Mouse (Mus musculus): Measurements from ENCODE around the gene Mtif3. TPM values are rescaled to one million over a fixed set of nuclear protein-coding genes. Genes with fewer than 3 reads are reported as not detected.
A peak's percentile ranks its signal among the peaks of the same experiment; 100 is the strongest.

Gene Mtif3
- total and polyA plus RNA-seq, 2 experiments from 2014 or later = 11.7 to 21.1 TPM

DNA sequence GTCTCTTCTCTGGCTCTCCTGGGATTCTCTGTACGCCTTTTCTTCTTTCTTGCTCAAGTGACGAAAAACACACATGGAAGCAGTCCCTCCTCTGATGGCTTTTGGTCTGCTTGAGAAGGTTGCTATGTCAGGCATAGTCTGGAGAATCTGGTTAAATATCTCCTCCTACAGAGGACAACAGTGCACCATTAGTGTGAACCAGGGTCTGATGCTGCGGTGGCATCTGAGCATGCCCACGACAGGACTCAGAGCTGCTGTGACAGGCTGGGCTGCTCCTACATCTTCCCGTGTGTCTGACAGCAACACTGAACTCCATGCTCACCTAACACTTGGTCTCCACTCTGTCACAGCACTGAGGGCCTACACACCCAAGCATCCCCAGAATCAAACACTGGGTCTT is 7.9 kb downstream of the Mtif3 start:
- Histone ChIP-seq H3K4me2 (ENCODE audit: low read depth, low read length) (no peak overlapping the region), H3K27me3 (ENCODE audit: insufficient read depth, low read length) (no peaks in the 10 kb centered on the region), H3K36me3 (ENCODE audit: insufficient read depth, low read length) (peaks cover 59% of the 10 kb centered on the region), H3K9ac (replicated peaks; ENCODE audit: low read length) (no peak overlapping the region), H3K4me1 (ENCODE audit: insufficient read depth, low read length) (no peaks in the 10 kb centered on the region), H3K4me3 (ENCODE audit: low read length) (no peak overlapping the region), H3K9me3 (ENCODE audit: low read length) (no peaks in the 10 kb centered on the region), H3K27ac (no peak overlapping the region)
- no peak for TF ChIP-seq CTCF (IDR thresholded peaks at IDR 0.05; ENCODE audit: low read depth)
- ATAC-seq (no peak), DNase-seq (ENCODE audit: low spot score) (no peak)
- WGBS = 90% methylated on average over 5 of the region's 5 CpGs

DNA sequence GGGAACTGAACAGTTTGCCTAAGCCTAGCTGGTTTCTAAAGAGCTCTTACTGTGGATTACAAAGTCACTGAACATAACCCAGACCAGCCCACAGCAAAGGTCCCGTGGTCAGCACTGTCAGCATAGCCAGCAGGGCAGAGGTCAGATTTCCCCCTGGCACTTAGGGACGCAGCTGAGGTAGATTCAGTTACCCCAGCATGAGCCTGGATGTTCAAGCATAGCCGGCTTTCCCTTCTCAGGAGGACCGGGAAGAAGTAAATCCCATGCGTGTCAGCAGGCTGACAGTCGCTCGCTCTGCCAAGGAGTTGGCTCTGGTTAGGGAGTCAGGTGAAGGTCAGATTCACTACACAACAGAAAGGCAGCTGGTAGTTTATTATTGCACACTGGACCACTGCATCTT is 9.0 kb downstream of the Mtif3 start:
- peaks cover 59% of the 10 kb centered on the region for H3K36me3 ChIP-seq (ENCODE audit: insufficient read depth, low read length)
- 86% methylated on average over 7 of the region's 7 CpGs for WGBS
- H3K9me3 ChIP-seq (ENCODE audit: low read length) = no peaks in the 10 kb centered on the region

DNA sequence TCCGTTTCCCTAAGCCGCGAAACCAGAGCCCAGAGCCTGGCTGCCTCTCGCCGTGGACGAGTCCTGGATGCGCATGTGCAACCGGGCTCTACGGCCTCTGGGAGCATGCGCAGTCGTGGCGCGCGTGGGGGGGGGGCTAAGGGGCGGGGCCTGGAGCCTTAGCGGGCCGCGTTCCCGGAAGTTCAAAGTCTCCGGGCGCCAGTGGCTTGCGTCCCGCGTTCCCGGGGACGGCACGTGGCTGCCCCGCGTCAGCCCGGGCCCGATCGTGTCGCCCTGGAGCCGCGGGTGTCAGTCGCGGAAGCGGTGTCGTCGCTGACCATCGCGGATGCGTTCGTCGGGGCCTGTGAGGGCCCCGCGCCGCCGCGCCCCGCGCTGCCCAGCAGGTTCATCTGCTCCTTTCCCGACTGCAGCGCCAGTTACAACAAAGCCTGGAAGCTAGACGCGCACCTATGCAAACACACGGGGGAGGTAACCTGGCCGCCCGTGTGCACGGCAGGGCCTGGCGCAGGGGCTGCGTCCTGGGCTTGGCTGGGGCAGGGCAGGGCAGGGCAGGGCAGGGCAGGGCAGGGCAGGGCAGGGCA is 15.0 kb downstream of the Mtif3 start, which contains the start of gene Gtf3a:
Gtf3a (plus strand) TSS at position 150 of the 581 bp plus-strand sequence.
- H3K36me3 ChIP-seq (ENCODE audit: insufficient read depth, low read length) = peaks cover 21% of the 10 kb centered on the region; the same call in 1 of the 2 replicates
- H3K4me3 ChIP-seq (ENCODE audit: low read length) = peak within 1 kb of the TSS; percentile 77
- H3K27ac ChIP-seq = peak within 1 kb of the TSS; percentile 74
- H3K4me1 ChIP-seq (ENCODE audit: insufficient read depth, low read length) = peaks cover 5% of the 10 kb centered on the region; the same call in 1 of the 2 replicates
- H3K27me3 ChIP-seq (ENCODE audit: insufficient read depth, low read length) = no peaks in the 10 kb centered on the region
- H3K4me2 ChIP-seq (ENCODE audit: low read depth, low read length) = peak within 1 kb of the TSS; percentile 98
- TF ChIP-seq CTCF (IDR thresholded peaks at IDR 0.05; ENCODE audit: low read depth) = no peak
- no peaks in the 10 kb centered on the region for H3K9me3 ChIP-seq (ENCODE audit: low read length)
- ATAC-seq (peak; percentile 93), DNase-seq (ENCODE audit: low spot score) (peak; percentile 95)
- H3K9ac ChIP-seq (replicated peaks; ENCODE audit: low read length) = peak within 1 kb of the TSS; percentile 69
- under 1% methylated on average over 53 of the region's 62 CpGs for WGBS

More for the DNA sequence above, 9.0 kb downstream of the Mtif3 start:
- Histone ChIP-seq H3K4me1 (ENCODE audit: insufficient read depth, low read length) (no peaks in the 10 kb centered on the region), H3K4me2 (ENCODE audit: low read depth, low read length) (no peak overlapping the region), H3K9ac (replicated peaks; ENCODE audit: low read length) (no peak overlapping the region), H3K27me3 (ENCODE audit: insufficient read depth, low read length) (no peaks in the 10 kb centered on the region), H3K4me3 (ENCODE audit: low read length) (no peak overlapping the region), H3K27ac (no peak overlapping the region)
- TF ChIP-seq CTCF (IDR thresholded peaks at IDR 0.05; ENCODE audit: low read depth) = no peak
- ATAC-seq (no peak), DNase-seq (ENCODE audit: low spot score) (no peak)

DNA sequence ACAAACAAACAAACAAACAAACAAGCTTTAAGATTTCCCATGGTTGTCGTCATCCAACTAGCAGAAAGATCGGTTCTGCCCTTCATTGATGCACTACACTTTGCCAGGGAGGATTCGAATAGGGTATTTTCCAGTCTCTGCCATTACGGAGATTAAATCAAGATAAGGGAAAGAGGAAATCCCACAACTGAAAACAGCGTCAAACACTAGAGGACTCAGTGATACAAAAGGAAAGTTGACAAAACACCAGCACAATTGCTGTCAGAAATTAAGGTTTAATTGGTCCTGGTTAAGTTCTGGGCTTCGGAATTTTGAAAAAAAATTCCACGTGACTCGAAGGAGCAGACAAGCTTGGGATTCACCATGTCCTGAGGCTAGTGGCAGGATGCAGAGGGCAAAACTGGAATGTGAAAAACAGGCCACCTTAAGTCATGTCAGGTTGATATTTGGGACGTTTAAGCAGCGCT is 15.5 kb downstream of the Mtif3 start:
- Histone ChIP-seq H3K9ac (replicated peaks; ENCODE audit: low read length) (peak overlapping the region; percentile 69), H3K27me3 (ENCODE audit: insufficient read depth, low read length) (no peaks in the 10 kb centered on the region), H3K4me2 (ENCODE audit: low read depth, low read length) (peak overlapping the region; percentile 98), H3K4me1 (ENCODE audit: insufficient read depth, low read length) (peaks cover 5% of the 10 kb centered on the region; the same call in 1 of the 2 replicates), H3K27ac (peak overlapping the region; percentile 74; the same call in 1 of the 2 replicates), H3K9me3 (ENCODE audit: low read length) (no peaks in the 10 kb centered on the region), H3K36me3 (ENCODE audit: insufficient read depth, low read length) (peaks cover 16% of the 10 kb centered on the region; the same call in 1 of the 2 replicates), H3K4me3 (ENCODE audit: low read length) (peak overlapping the region; percentile 77)
- TF ChIP-seq CTCF (IDR thresholded peaks at IDR 0.05; ENCODE audit: low read depth) = no peak
- WGBS = 18% methylated on average over 10 of the region's 10 CpGs
- DNase-seq (ENCODE audit: low spot score) (no peak), ATAC-seq (no peak)

DNA sequence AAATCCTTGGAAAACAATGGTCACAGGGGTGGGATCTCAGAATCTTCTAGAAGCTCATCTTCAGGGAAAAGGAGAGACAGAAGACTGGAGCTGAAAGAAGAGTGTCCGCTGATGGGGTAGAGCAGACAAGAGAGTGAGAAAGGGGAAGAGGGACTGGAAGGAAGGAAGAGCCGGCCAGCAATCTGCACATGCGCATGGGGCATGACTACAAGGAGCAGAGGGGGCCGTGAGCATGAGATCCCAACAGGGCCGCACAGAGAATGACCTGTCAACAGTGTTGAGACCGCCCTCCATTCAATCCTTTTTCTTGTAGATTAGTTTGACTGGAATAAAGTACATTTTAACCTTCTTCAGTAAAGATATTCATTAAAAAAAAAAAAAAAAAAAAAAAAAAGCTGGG is 16.1 kb downstream of the Mtif3 start:
- TF ChIP-seq CTCF (IDR thresholded peaks at IDR 0.05; ENCODE audit: low read depth) = no peak
- ATAC-seq (no peak), DNase-seq (ENCODE audit: low spot score) (no peak)
- H3K27me3 ChIP-seq (ENCODE audit: insufficient read depth, low read length) = no peaks in the 10 kb centered on the region
- H3K27ac ChIP-seq = no peak overlapping the region
- no peaks in the 10 kb centered on the region for H3K9me3 ChIP-seq (ENCODE audit: low read length)
- H3K4me2 ChIP-seq (ENCODE audit: low read depth, low read length) = no peak overlapping the region
- no peak overlapping the region for H3K4me3 ChIP-seq (ENCODE audit: low read length)
- H3K36me3 ChIP-seq (ENCODE audit: insufficient read depth, low read length) = peaks cover 13% of the 10 kb centered on the region; the same call in 1 of the 2 replicates
- peaks cover 5% of the 10 kb centered on the region; the same call in 1 of the 2 replicates for H3K4me1 ChIP-seq (ENCODE audit: insufficient read depth, low read length)
- WGBS = 85% methylated on average over 6 of the region's 6 CpGs
- no peak overlapping the region for H3K9ac ChIP-seq (replicated peaks; ENCODE audit: low read length)

DNA sequence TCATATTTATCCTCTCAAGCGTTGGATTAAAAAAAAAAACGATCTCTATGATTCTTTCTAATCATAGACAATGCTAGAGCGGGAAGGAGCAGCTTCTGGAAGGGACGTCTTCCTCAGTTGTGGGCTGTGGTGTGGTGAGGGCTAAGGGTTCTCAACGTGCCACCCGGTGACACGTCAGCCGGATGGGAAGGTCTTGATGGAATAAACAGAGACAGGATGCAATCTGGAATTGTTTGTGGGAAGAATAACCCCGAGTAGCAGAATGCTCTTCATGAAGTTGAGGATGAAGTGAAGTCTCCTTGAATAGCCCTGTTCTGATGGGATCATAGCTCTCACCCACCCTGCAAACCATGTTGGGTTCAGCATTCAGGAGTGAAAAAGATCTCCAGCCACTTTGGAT is 16.9 kb downstream of the Mtif3 start:
- Histone ChIP-seq H3K27me3 (ENCODE audit: insufficient read depth, low read length) (no peaks in the 10 kb centered on the region), H3K27ac (no peak overlapping the region), H3K4me1 (ENCODE audit: insufficient read depth, low read length) (peaks cover 5% of the 10 kb centered on the region; the same call in 1 of the 2 replicates), H3K9me3 (ENCODE audit: low read length) (no peaks in the 10 kb centered on the region), H3K9ac (replicated peaks; ENCODE audit: low read length) (no peak overlapping the region), H3K4me3 (ENCODE audit: low read length) (no peak overlapping the region), H3K4me2 (ENCODE audit: low read depth, low read length) (no peak overlapping the region), H3K36me3 (ENCODE audit: insufficient read depth, low read length) (peaks cover 5% of the 10 kb centered on the region; the same call in 1 of the 2 replicates)
- TF ChIP-seq CTCF (IDR thresholded peaks at IDR 0.05; ENCODE audit: low read depth) = no peak
- 89% methylated on average over 9 of the region's 9 CpGs for WGBS
- no peak for ATAC-seq
- no peak for DNase-seq (ENCODE audit: low spot score)

DNA sequence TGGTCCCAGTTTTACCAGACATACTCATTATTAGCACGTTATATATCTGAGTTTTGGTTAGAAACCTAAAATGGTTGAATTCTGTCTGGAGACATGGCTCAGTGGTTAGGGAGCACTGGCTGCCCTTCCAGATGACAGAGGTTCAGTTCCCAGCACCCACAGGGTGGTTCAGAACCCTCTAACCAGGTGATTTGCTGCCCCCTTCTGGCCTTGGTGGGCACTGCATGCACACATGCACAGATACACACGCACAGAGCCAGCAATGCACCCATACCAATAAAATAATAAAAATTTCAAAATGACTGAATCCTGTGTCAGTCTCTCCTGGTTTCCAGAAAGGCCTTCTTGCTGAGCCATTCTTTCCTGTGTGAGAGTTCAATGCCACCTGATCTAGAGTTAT is 19.0 kb downstream of the Mtif3 start:
- no peaks in the 10 kb centered on the region for H3K36me3 ChIP-seq (ENCODE audit: insufficient read depth, low read length)
- no peak for ATAC-seq
- no peak for DNase-seq (ENCODE audit: low spot score)
- peaks cover 5% of the 10 kb centered on the region; the same call in 1 of the 2 replicates for H3K4me1 ChIP-seq (ENCODE audit: insufficient read depth, low read length)
- no peaks in the 10 kb centered on the region for H3K27me3 ChIP-seq (ENCODE audit: insufficient read depth, low read length)
- no peak overlapping the region for H3K4me3 ChIP-seq (ENCODE audit: low read length)
- no peak overlapping the region for H3K4me2 ChIP-seq (ENCODE audit: low read depth, low read length)
- H3K9me3 ChIP-seq (ENCODE audit: low read length) = no peaks in the 10 kb centered on the region
- 94% methylated on average over 2 of the region's 2 CpGs for WGBS
- TF ChIP-seq CTCF (IDR thresholded peaks at IDR 0.05; ENCODE audit: low read depth) = peak; percentile 26
- H3K9ac ChIP-seq (replicated peaks; ENCODE audit: low read length) = no peak overlapping the region
- no peak overlapping the region for H3K27ac ChIP-seq
